Mouse (Mus musculus) spleen, adult 2 months (tissue): ENCODE results near the gene Iqschfp.

ENCODE experiments used
- CTCF ChIP-seq: fragments of 200-500 bp; IDR thresholded peaks from 2 replicates; pipeline ENCODE4 v1.5.1; 2011; ENCODE audit warnings: mild to moderate bottlenecking, inconsistent platforms; ENCODE audit not compliant: insufficient read depth, insufficient read length, insufficient replicate concordance; ENCODE audit errors: extremely low read depth
- POLR2A ChIP-seq: fragments of 200-500 bp; IDR thresholded peaks from 2 replicates; pipeline ENCODE4 v1.6.1; 2011; ENCODE audit warnings: low read depth, low read length, inconsistent platforms

DNA sequence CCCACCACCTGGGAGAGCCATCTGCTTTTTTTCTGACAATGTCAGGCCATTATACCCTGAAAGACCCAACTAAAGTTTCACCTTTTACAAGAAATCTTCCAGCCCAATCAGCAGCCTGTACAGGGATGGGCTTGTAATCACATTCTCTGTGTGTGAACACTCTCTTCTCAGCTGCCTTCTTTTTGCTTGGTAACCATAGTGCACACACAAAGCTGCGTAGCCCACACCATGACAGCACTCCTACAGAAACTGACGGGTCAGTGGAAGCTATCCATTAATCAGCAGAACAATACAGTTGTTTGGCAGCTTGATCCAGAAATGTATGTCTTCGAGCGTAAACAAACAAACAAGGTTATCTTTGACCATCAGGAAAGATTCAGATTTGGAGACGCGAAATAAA is 378.2 kb downstream of the Iqschfp start:
- no peak for TF ChIP-seq CTCF
- TF ChIP-seq POLR2A = no peak
